Comparison of ENCODE assay signal across 8 mouse cellular contexts in the genomic region with DNA sequence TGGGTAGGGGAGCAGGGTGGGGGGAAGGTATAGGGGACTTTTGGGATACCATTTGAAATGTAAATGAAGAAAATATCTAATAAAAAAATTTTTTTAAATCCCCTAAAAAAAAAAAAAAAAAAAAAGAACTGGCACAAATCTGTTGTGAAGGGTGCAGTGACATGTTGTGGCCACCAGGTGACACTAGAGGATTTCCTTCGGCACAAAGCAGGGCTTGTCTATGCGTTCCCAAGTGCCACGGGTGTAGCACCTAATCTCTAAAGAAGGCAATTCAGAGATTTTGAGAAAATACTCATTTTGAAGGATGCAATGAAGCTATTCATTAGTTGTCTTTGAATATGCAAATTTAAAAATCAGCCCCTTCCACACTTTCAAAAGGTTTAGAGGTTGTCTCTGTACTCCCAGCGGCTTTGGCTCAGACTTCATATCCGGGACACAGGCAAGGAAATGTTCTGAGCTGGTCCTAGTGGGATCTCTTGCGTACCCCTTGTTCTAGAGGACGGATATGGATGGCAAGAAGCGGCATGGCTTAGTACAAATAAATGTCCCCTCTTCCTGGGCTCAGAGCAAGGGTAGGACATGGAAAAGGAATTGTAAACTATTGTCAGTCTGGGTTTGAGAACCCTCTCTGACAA. TPM values are rescaled to one million over a fixed set of nuclear protein-coding genes. Genes with fewer than 3 reads are reported as not detected.
DNase-seq lines count a peak whose midpoint lies in the region; ATAC-seq lines count a peak whose summit lies in the region.

No protein-coding gene starts in this region.

- peak; percentile 54 to 83 for DNase-seq in adrenal gland, adult (ENCODE audit: inconsistent age in 2 of 2, low spot score in 1 of 2)
- DNase-seq in adrenal gland, postnatal 4 days (ENCODE audit: low spot score in 2 of 2) = no peak
- peak; percentile 37 for DNase-seq in adrenal gland, adult 8-10 months
- peak; percentile 48 for DNase-seq in embryo, embryonic 11.5 days (ENCODE audit: low read depth, low spot score)
- peak; percentile 69 for DNase-seq in heart, postnatal 4 days
- peak; percentile 42 to 77 for DNase-seq in layer of hippocampus, postnatal 14 days (ENCODE audit: low spot score in 2 of 2)
- peak; percentile 80 to 82 for DNase-seq in right cerebral cortex, postnatal 10 days (ENCODE audit: low spot score in 2 of 2)

- peak; percentile 65; the same call in 1 of the 2 replicates for ATAC-seq in megakaryocyte-erythroid progenitor cell, adult 5-6 weeks (replicated peaks; ENCODE audit: low FRiP score, low TSS enrichment, poor library complexity, severe bottlenecking)

RNA-seq across cellular contexts. Expression of a gene that starts 29.8 kb away (rescaled TPM):
- total RNA-seq in adrenal gland, postnatal 4 days (2021) = 10 to 100 TPM; 76.5 to 89.9 TPM
- total RNA-seq in adrenal gland, adult 8-10 months (2022) = 100 to 1,000 TPM in 2 of 4 experiments, 10 to 100 TPM in 1, 1 to 10 TPM in 1; 5.1 to 115 (median 61.8) TPM
- total RNA-seq in heart, postnatal 4 days (2021) = 10 to 100 TPM; 22.6 to 26.2 TPM
- 10 to 100 TPM; 18.8 to 19.3 TPM for total RNA-seq in layer of hippocampus, postnatal 14 days (2021)
- not detected in 2 replicates for total RNA-seq in megakaryocyte-erythroid progenitor cell, adult 5-6 weeks (2014; fragmentation: Nextera tagmentation)
- not detected in 2 replicates for total RNA-seq in megakaryocyte-erythroid progenitor cell, adult 5-6 weeks (2017)

RNA-seq across cellular contexts. Expression of a gene that starts 30.4 kb away (rescaled TPM):
- 1 to 10 TPM; 8.3 to 9.4 TPM for total RNA-seq in adrenal gland, postnatal 4 days (2021)
- 10 to 100 TPM in 2 of 4 experiments, 1 to 10 TPM in 2; 8.4 to 11.8 (median 9.9) TPM for total RNA-seq in adrenal gland, adult 8-10 months (2022)
- 1 to 10 TPM; 1.8 to 2.1 TPM for total RNA-seq in heart, postnatal 4 days (2021)
- 1 to 10 TPM in 1 of 2 experiments, under 1 TPM in 1; 0.69 to 1.4 TPM for total RNA-seq in layer of hippocampus, postnatal 14 days (2021)
- total RNA-seq in megakaryocyte-erythroid progenitor cell, adult 5-6 weeks (2014; fragmentation: Nextera tagmentation) = 5.1 and 6.8 TPM in 2 replicates
- 3.2 and 18.7 TPM in 2 replicates for total RNA-seq in megakaryocyte-erythroid progenitor cell, adult 5-6 weeks (2017)

Comparison
In these comparisons a context has a peak if more than half of its experiments do, and no peak if none do; other contexts are left out.
1. DNase-seq: peak in adrenal gland, adult (2 of 2), adrenal gland, adult 8-10 months (single experiment), embryo, embryonic 11.5 days (single experiment), heart, postnatal 4 days (single experiment), layer of hippocampus, postnatal 14 days (2 of 2) and right cerebral cortex, postnatal 10 days (2 of 2); none in adrenal gland, postnatal 4 days (0 of 2).
2. RNA of a gene that starts 29.8 kb away (total RNA-seq): 5.1 to 115 TPM in adrenal gland, adult 8-10 months, 76.5 to 89.9 TPM in adrenal gland, postnatal 4 days, 22.6 to 26.2 TPM in heart, postnatal 4 days and 18.8 to 19.3 TPM in layer of hippocampus, postnatal 14 days; not detected in megakaryocyte-erythroid progenitor cell, adult 5-6 weeks; every median in the first group is over 4 times any median in the second.